21 mouse cellular contexts compared by ENCODE assay signal in the genomic region with DNA sequence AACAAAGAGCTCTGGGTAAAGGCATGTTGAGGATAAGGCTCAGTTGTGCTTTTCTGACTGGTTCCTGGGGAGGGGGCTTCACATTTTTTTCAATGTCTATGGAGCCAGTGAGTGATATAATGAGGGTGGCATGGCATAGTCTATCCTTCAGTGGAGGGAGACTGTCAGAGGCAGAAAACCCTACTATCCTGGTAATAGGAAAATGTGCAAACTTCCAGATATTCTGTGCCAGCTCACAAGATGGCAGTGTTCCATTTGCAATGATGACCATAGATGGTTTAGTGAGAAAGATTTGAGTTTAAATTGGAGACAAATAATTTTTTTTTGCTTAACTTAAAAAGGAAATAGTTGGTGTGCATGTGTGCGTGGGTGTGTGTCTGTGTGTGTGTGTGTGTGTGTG.
DNase-seq lines count a peak whose midpoint lies in the region; ATAC-seq and TF ChIP-seq lines count a peak whose summit lies in the region.
"Had no signal": no experiment of that assay in that cellular context is flagged by ENCODE, and none has a peak within 500 bp of the region (broad histone marks: within the 10 kb centered on the region; RNA-seq: fewer than 3 reads in every experiment).

No protein-coding gene starts in this region.

- WGBS in hindbrain, embryonic 14.5 days, result 95% methylated on average over 1 of the region's 1 CpGs
- 89% methylated on average over 1 of the region's 1 CpGs for whole genome bisulfite sequencing in hindbrain, embryonic 11.5 days
- 67% methylated on average over 1 of the region's 1 CpGs for WGBS in stomach, postnatal 0 days

- intact Hi-C loops in left cerebral cortex, adult 2 months (cut with DNase I), result no loop called here
- intact Hi-C loops in left cerebral cortex, postnatal 4 days (cut with DNase I), result no loop called here

- no peak for TF ChIP-seq EP300 in stomach, postnatal 0 days (optimal IDR thresholded peaks at IDR 0.05)

- H3K9ac ChIP-seq in hindbrain, embryonic 14.5 days, result no peak overlapping the region
- H3K9ac ChIP-seq in hindbrain, embryonic 11.5 days (ENCODE audit: low read depth, low read length), result no peak overlapping the region
- no peak overlapping the region for H3K9ac ChIP-seq in stomach, postnatal 0 days (ENCODE audit: low read length)
- H3K9ac ChIP-seq: embryonic facial prominence, embryonic 13.5 days; liver, embryonic 13.5 days; stomach, embryonic 15.5 days had no signal

- H3K36me3 ChIP-seq in hindbrain, embryonic 14.5 days (replicated peaks; ENCODE audit: control insufficient read depth, insufficient read depth), result no peaks in the 10 kb centered on the region
- H3K36me3 ChIP-seq in hindbrain, embryonic 11.5 days (ENCODE audit: control insufficient read depth, insufficient read depth, low read length), result no peaks in the 10 kb centered on the region
- H3K36me3 ChIP-seq in stomach, postnatal 0 days (ENCODE audit: control insufficient read depth, insufficient read depth, low read length), result no peaks in the 10 kb centered on the region
- H3K36me3 ChIP-seq: embryonic facial prominence, embryonic 13.5 days; forebrain, embryonic 10.5 days; G1E; limb, embryonic 10.5 days; liver, embryonic 13.5 days; stomach, embryonic 15.5 days had no signal

- H3K4me3 ChIP-seq in hindbrain, embryonic 14.5 days (replicated peaks; ENCODE audit: low read length), result no peak overlapping the region
- H3K4me3 ChIP-seq in hindbrain, embryonic 11.5 days (ENCODE audit: low read depth, low read length), result no peak overlapping the region
- no peak overlapping the region for H3K4me3 ChIP-seq in left cerebral cortex, adult 2 months
- H3K4me3 ChIP-seq in stomach, postnatal 0 days (ENCODE audit: low read depth, low read length), result no peak overlapping the region
- H3K4me3 ChIP-seq: embryonic facial prominence, embryonic 13.5 days; forebrain, embryonic 10.5 days; limb, embryonic 10.5 days; liver, embryonic 13.5 days; stomach, embryonic 15.5 days had no signal

- no peaks in the 10 kb centered on the region for H3K27me3 ChIP-seq in hindbrain, embryonic 14.5 days (ENCODE audit: control insufficient read depth, insufficient read depth, low read length)
- H3K27me3 ChIP-seq in hindbrain, embryonic 11.5 days (ENCODE audit: control insufficient read depth, insufficient read depth, low read length), result no peaks in the 10 kb centered on the region
- no peaks in the 10 kb centered on the region for H3K27me3 ChIP-seq in stomach, postnatal 0 days (ENCODE audit: control insufficient read depth, insufficient read depth, low read length)
- H3K27me3 ChIP-seq: embryonic facial prominence, embryonic 13.5 days; liver, embryonic 13.5 days; stomach, embryonic 15.5 days had no signal

- no peak overlapping the region for H3K27ac ChIP-seq in hindbrain, embryonic 14.5 days
- H3K27ac ChIP-seq in hindbrain, embryonic 11.5 days (ENCODE audit: low read depth, low read length), result no peak overlapping the region
- no peak overlapping the region for H3K27ac ChIP-seq in left cerebral cortex, adult 2 months
- no peak overlapping the region for H3K27ac ChIP-seq in stomach, postnatal 0 days (replicated peaks)
- H3K27ac ChIP-seq: embryonic facial prominence, embryonic 13.5 days; forebrain, embryonic 10.5 days; limb, embryonic 10.5 days; liver, embryonic 13.5 days; stomach, embryonic 15.5 days had no signal

- peak; percentile 52 for DNase-seq in hindbrain, embryonic 14.5 days (ENCODE audit: low spot score)
- no peak for DNase-seq in hindbrain, embryonic 11.5 days (ENCODE audit: low spot score)
- no peak for DNase-seq in left cerebral cortex, adult 2 months (ENCODE audit: extremely low spot score in 1 of 2, low spot score in 2 of 2)
- no peak for DNase-seq in left cerebral cortex, postnatal 4 days
- DNase-seq in right cerebral cortex, adult 2 months (ENCODE audit: low spot score in 2 of 2), result peak; percentile 17 to 28
- DNase-seq in right cerebral cortex, postnatal 36 days (ENCODE audit: low spot score in 2 of 2), result no peak
- DNase-seq in stomach, postnatal 0 days (ENCODE audit: low spot score), result no peak
- no peak for DNase-seq in kidney, postnatal 10 days
- DNase-seq: adrenal gland, adult 2 months; cerebellum, adult 2 months; heart, postnatal 14 days; kidney, postnatal 14 days; liver, embryonic 13.5 days; lung, postnatal 14 days; thymus, postnatal 14 days had no signal

- no peaks in the 10 kb centered on the region for H3K4me1 ChIP-seq in hindbrain, embryonic 14.5 days (replicated peaks; ENCODE audit: control insufficient read depth, insufficient read depth, low read length)
- H3K4me1 ChIP-seq in hindbrain, embryonic 11.5 days (replicated peaks; ENCODE audit: control insufficient read depth, insufficient read depth, low read length), result no peaks in the 10 kb centered on the region
- H3K4me1 ChIP-seq in stomach, postnatal 0 days (replicated peaks; ENCODE audit: control insufficient read depth, insufficient read depth), result no peaks in the 10 kb centered on the region
- H3K4me1 ChIP-seq: embryonic facial prominence, embryonic 13.5 days; forebrain, embryonic 10.5 days; limb, embryonic 10.5 days; liver, embryonic 13.5 days; stomach, embryonic 15.5 days had no signal

- no peak for ATAC-seq in hindbrain, embryonic 14.5 days (ENCODE audit: low FRiP score)
- no peak for ATAC-seq in hindbrain, embryonic 11.5 days (ENCODE audit: low FRiP score)
- no peak for ATAC-seq in stomach, postnatal 0 days (ENCODE audit: low FRiP score, low TSS enrichment)
- ATAC-seq: inflammation-experienced regulatory T-cells, adult 6 months had no signal

- H3K4me2 ChIP-seq in hindbrain, embryonic 14.5 days (replicated peaks), result no peak overlapping the region
- H3K4me2 ChIP-seq in hindbrain, embryonic 11.5 days (replicated peaks; ENCODE audit: low read depth, low read length), result no peak overlapping the region
- H3K4me2 ChIP-seq in stomach, postnatal 0 days (replicated peaks; ENCODE audit: low read depth), result no peak overlapping the region
- H3K4me2 ChIP-seq: embryonic facial prominence, embryonic 13.5 days; liver, embryonic 13.5 days; stomach, embryonic 15.5 days had no signal

- TF ChIP-seq CTCF in left cerebral cortex, adult 2 months (IDR thresholded peaks at IDR 0.05), result peak; percentile 38
- TF ChIP-seq CTCF in stomach, postnatal 0 days (IDR thresholded peaks at IDR 0.05; ENCODE audit: low read depth), result peak; percentile 19; the same call in 1 of the 2 replicates

- H3K9me3 ChIP-seq in hindbrain, embryonic 14.5 days (ENCODE audit: control insufficient read depth, low read length), result no peaks in the 10 kb centered on the region
- no peaks in the 10 kb centered on the region for H3K9me3 ChIP-seq in hindbrain, embryonic 11.5 days (ENCODE audit: control insufficient read depth, low read length)
- no peaks in the 10 kb centered on the region for H3K9me3 ChIP-seq in stomach, postnatal 0 days (ENCODE audit: control insufficient read depth, low read length)
- H3K9me3 ChIP-seq: embryonic facial prominence, embryonic 13.5 days; forebrain, embryonic 10.5 days; G1E; limb, embryonic 10.5 days; liver, embryonic 13.5 days; stomach, embryonic 15.5 days had no signal

Comparison
In these comparisons a context has a peak if more than half of its experiments do, and no peak if none do; other contexts are left out.
1. DNase-seq: peak in hindbrain, embryonic 14.5 days (single experiment) and right cerebral cortex, adult 2 months (2 of 2); none in hindbrain, embryonic 11.5 days (single experiment), left cerebral cortex, adult 2 months (0 of 2), left cerebral cortex, postnatal 4 days (single experiment), right cerebral cortex, postnatal 36 days (0 of 2), stomach, postnatal 0 days (single experiment) and kidney, postnatal 10 days (single experiment).